Mouse (Mus musculus): ENCODE results near the gene Foxo6.

DNA sequence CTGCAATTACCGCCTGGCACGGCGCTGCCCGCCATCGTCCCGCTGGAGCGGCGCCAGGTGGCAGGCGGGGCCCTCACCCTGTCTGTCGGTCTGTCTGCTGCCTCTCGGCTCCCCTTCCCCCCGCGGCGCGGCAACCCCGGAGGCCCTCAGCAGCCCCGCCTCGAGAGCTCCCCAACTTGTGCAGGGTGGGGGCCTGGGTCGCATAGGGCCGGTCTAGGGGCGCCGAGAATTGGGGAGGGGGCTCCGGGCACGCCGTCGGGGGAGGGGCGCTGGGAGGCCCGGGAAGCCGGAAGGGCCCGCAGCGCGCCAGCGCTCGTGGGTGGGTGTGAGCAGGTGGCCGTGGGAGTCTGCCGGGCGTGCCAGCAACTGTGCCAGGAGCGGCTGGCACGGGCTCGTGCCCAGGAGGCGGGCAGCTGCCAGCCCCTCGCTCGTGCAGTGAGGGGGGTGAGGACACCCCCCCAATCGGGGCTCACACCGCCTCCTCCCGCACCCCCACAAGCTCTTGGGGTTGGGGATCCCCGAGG, 4.5 kb downstream of the Foxo6 start:
- TF ChIP-seq CTCF (IDR thresholded peaks at IDR 0.05; ENCODE audit: borderline replicate concordance, insufficient read depth, low read length): no peak
- TF ChIP-seq POLR2A (IDR thresholded peaks at IDR 0.05; ENCODE audit: low read depth, low read length): no peak

All from embryonic fibroblast, embryonic 13.5 days (primary cell).